Mouse (Mus musculus): ENCODE measurements around the gene 1700066M21Rik.
A peak's percentile ranks its signal among the peaks of the same experiment; 100 is the strongest.

1700066M21Rik gene

GRCm38 (mm10) chr1:57377376-57378341 lies at the start of gene 1700066M21Rik:
1700066M21Rik (plus strand) TSS chr1:57377620.
- peak; percentile 94 to 98 for DNase-seq

GRCm38 (mm10) chr1:57329285-57330093 lies 47.9 kb upstream of the 1700066M21Rik start:
- no peak for DNase-seq

- no peak for DNase-seq
Measured at GRCm38 (mm10) chr1:57330228-57330627, 47.2 kb upstream of the 1700066M21Rik start.

- DNase-seq = no peak
Measured at GRCm38 (mm10) chr1:57332040-57332439, 45.4 kb upstream of the 1700066M21Rik start.

- peak; percentile 18 to 21 for DNase-seq
Measured at GRCm38 (mm10) chr1:57333550-57334213, 43.7 kb upstream of the 1700066M21Rik start.

- DNase-seq = no peak
Measured at GRCm38 (mm10) chr1:57335200-57335599, 42.2 kb upstream of the 1700066M21Rik start.

- peak in 1 of 2 experiments; percentile 2 for DNase-seq
Measured at GRCm38 (mm10) chr1:57339156-57339796, 38.1 kb upstream of the 1700066M21Rik start.

- no peak for DNase-seq
Measured at GRCm38 (mm10) chr1:57341197-57341596, 36.2 kb upstream of the 1700066M21Rik start.

- no peak for DNase-seq
Measured at GRCm38 (mm10) chr1:57347487-57347886, 29.9 kb upstream of the 1700066M21Rik start.

- DNase-seq = peak; percentile 4 to 13
Measured at GRCm38 (mm10) chr1:57351941-57352340, 25.5 kb upstream of the 1700066M21Rik start.

- no peak for DNase-seq
Measured at GRCm38 (mm10) chr1:57358546-57358945, 18.9 kb upstream of the 1700066M21Rik start.

- no peak for DNase-seq
Measured at GRCm38 (mm10) chr1:57367446-57367845, 10.0 kb upstream of the 1700066M21Rik start.

GRCm38 (mm10) chr1:57369111-57369510 lies 8.3 kb upstream of the 1700066M21Rik start:
- no peak for DNase-seq

GRCm38 (mm10) chr1:57370451-57370850 lies 7.0 kb upstream of the 1700066M21Rik start:
- DNase-seq = no peak

- DNase-seq = no peak
Measured at GRCm38 (mm10) chr1:57375276-57375675, 2.1 kb upstream of the 1700066M21Rik start.

GRCm38 (mm10) chr1:57376806-57377205 lies 614 bp upstream of the 1700066M21Rik start:
- no peak for DNase-seq

- no peak for DNase-seq
Measured at GRCm38 (mm10) chr1:57386519-57386918, 9.1 kb downstream of the 1700066M21Rik start.

GRCm38 (mm10) chr1:57387876-57388275 lies 10.5 kb downstream of the 1700066M21Rik start:
- no peak for DNase-seq

GRCm38 (mm10) chr1:57388402-57389155 lies 11.2 kb downstream of the 1700066M21Rik start:
- DNase-seq = no peak

- DNase-seq = no peak
Measured at GRCm38 (mm10) chr1:57390993-57391790, 13.8 kb downstream of the 1700066M21Rik start.

- DNase-seq = no peak
Measured at GRCm38 (mm10) chr1:57392417-57392816, 15.0 kb downstream of the 1700066M21Rik start.
